Mouse (Mus musculus): ENCODE data around the gene Syk. TPM values are rescaled to one million over a fixed set of nuclear protein-coding genes. Genes with fewer than 3 reads are reported as not detected.

The Syk gene
- polyA plus RNA-seq, 2 experiments from 2014 or later, result 0.63 to 1.4 TPM

DNA sequence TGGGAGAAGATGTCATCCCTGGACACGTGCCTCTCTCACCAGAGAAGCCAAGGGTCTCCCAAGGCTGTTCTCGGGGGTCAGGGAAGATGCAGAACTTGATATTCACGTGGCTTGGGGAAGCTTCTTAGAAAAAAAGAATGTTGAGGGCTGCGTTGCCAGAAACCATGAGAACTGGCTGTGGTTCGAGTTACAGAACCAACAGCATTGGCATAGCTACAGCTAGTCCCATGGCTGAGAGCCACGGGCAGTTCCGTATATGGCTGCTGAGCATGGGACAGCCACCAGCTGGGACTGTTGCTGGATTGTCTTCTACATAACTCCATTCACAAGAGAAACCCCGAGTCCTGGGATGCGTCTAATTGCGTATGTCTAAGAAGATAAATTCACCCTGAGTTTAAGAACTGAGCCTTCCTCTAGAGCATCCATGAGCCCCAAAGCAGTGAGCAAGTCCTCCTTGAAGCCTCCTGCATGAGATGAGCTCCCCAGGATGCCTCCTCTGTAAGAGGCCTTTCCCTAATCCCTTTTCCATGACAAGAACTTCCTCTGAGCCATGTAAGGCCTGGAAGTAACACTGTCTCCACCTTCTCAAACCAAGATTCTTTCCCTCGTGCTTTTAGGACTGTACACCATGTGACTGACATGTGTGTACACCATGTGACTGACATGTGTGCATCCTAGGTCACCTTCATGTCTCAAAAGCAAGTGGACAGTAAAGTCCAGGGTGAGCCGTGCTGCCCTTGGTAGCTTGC, 71.3 kb downstream of the Syk start:
- no peak for ATAC-seq

DNA sequence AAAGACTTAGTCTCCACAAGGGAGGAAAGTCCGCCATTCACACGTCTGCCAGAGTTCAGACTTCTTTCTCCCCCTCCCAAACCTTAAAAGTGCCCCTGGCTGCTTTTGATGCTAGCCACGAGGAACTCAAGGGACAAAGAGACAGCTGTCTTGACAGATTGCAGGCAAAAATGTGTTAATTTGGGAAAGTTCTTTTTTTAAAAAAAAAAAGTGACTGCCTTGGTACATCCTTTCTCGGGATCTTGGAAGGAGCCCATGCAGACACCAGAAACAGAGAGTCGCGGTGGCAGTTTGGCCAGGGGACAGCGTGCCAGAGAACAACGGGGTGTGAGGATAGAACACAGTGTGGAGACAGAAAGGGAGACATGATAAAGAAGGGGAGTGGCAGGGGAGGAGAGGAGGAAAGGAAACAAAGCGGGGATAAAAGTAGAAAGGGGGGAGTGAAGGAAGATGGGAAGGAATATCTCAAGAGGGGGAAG, 71.9 kb downstream of the Syk start:
- no peak for ATAC-seq

DNA sequence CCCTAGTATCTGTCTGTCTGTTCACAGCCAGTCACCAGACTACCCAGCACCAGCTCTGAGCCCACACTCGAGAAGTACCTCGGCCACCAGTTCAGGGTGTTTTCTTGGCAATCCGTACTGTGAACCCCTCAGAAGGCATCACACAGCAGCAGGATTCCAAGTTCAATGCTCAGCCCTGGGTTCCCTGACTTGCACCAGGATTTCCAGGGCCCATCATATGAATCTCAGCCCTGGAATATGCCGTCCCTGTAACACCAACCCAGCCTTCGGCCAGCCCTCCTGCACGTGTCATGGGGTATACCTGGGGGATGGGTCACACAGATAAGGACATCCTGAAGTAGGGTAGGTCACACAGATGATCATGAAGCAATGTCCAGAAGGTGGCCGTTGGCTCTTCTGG, 75.0 kb downstream of the Syk start:
- no peak for ATAC-seq

- peak; percentile 59 for ATAC-seq
Observed at GRCm38 (mm10) chr13:52658477-52658876, 75.5 kb downstream of the Syk start.

DNA sequence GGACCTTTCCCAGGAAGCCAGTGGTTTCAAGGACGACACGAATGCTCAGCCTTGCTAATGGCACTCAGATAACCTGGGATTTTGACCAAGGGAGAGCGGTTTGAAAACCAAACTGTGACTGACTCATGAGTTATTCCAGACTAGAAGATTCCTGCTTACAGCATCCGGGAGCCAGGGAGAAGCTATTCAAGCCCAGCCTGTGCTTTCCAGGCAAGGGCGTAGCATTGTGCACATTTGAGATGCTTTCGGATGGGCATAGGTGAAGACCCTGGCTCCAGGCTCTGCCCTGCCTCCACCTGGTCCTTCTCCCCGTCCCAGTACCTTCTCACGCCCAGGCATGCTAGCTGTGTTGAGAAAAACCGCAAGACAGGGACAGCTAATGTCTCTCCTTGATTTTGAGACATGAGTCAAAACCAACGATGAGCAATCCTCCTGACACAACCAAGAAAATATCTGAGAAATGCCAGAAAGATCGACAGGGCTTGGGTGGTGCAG, 76.2 kb downstream of the Syk start:
- ATAC-seq, result no peak

DNA sequence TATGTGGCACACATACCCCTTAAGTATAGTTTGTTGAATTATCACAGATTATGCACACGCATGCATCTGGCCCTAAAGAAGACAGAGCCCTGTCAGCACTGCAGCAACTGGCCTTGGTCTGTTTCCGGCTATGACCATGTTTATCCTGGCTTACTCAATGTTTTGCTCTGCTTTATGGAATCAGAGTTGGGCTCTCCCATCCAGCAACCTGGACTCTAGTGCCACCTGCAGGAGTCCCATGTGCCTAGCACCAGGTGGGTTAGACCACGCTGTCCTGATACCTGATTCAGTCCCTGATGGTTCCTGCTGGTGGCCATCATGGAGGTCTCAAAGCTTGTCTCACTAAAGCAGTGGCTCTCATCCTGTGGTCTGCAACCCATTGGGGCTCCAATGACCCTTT, 86.9 kb downstream of the Syk start:
- no peak for ATAC-seq

DNA sequence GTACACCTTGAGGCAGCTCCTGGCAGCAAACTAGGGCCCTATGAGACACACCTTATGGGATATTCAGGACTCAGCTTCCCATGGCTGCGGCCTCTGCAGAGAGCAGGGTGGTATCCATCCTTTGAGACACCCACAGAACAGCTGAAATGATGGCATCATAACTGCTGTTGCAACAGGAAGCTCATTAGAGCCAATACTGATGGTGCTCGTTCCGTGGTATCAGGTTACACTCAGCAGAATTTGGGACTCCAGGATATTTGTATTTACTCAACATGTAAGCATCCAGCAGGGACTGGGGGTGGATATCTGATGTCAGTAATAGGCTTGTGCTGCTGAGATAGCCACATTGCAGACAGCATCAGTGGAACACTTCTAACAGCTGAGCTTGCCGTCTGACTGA, 90.3 kb downstream of the Syk start:
- no peak for ATAC-seq

DNA sequence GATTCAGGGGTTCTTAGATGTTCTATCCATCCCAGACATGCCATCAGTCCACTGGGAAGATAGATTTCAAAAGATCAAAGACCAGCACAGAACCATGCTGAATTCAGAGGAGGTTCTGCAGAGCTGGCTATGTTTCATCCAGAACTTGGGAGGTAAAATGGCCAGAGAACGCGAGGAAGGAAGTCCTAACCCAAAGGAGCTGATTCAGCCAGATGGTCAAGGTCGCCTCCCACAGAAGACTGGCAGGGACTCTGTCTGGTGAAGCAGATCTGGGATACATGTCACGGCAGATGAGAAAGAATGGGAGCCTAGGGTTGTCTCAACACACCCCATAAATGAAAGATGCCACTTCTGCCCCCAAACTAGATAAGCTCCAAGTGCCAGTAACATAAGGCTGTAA, 90.9 kb downstream of the Syk start:
- no peak for ATAC-seq

DNA sequence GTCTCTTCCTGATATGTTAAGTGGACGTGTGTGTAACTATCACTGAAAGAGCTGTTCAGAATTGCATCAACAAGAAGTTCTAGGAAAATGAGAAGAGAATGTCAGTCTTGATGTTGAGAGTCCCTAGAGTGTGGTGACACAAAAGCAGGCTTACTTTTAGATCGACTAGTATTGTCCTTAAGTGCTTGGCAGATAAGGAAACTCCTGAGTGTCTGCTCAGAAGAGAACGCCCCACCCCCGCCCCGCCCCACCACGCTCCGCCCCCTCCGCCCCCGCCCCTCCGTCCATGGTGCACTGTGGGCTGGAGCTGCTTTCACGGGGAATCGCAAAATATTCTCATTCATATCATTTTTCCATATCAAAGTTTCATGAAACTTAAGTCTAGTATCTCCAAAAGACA, 91.9 kb downstream of the Syk start:
- ATAC-seq, result no peak

DNA sequence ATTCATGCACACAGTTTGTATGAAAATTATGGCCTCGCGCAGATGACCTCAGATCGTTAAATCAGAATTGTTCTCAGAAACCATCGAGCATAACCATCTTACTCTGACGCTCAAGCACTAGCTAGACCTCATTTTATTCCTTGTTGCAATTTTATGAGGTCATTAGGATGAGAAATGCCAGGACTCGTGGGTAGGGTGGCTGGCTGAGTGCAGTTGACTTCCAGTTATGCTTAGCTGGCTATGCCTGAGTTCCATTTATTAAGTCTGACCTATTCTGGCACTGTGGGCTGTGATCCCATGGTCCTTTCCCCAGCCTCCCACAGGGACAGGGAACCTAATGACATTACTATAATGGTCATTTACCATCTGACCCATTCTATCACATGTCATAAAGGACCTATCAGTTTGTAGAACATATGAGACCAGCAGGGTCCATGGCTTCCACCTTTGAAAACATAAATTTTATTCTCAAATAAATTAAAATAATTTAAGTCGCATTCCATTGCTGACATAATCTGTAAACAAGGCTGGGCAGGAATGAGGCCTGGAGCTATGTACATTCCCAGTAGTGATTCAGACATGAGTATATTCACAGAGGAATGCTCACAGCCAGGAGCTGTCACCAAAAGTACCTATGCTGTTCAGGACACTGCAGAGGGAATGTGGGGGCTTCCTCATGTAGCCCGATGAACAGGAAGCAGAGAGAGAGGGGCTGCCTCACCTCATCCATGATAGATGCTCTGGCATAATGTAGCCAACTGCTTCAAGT, 92.7 kb downstream of the Syk start:
- no peak for ATAC-seq

DNA sequence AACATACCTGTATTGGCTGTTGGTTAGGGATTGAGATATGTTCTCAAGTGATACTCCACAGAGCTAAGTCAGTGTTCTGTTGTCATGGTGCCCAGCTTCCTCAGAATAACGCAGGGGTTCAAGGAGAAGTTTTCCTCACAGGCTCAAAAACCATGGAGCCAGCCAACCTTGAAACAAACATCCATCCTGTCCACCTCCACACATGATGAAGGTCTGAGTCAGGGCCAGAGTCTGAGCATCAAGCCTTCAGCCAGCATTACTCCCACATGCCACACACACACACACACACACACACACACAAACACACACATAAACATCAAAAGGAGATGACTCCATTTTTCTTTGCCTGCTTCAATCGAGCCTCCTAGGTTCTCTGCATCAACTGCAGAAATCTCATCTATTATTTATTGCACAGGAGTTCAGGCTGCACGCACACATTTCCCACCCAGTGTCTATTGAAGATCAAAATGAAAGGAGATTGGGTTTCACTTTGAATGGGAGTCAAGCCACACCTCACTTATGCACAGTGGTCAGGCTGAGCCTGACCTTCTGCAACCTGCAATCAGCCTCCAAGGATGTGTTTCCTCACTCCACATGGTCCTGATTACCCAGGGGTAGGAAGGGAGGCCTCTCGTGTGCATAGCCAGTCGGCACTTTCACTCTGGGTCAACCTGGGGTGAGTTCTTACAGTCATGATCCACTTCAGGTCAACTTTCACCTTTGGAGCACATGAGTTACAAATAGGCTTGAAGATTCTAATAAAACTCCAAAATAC, 93.9 kb downstream of the Syk start:
- no peak for ATAC-seq

DNA sequence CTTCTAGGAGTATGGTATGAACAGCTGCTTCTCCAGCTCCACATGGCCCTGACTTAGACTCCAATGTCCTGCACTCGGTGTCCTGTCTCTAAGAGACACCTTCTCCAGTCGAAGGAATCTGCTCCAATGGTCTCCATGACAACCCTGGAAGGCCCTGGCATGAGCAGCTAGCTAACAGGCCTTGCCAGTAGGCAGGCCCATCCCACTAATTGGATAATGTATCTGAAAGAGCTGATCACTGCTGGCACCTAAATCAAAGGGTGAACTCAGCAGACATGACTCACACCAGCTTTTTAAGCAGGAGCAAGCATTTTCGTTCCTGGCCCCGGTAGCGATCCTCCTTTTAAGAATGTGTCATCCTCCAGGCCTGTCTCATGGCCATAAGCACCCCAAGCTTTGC, 96.9 kb downstream of the Syk start:
- ATAC-seq, result no peak

DNA sequence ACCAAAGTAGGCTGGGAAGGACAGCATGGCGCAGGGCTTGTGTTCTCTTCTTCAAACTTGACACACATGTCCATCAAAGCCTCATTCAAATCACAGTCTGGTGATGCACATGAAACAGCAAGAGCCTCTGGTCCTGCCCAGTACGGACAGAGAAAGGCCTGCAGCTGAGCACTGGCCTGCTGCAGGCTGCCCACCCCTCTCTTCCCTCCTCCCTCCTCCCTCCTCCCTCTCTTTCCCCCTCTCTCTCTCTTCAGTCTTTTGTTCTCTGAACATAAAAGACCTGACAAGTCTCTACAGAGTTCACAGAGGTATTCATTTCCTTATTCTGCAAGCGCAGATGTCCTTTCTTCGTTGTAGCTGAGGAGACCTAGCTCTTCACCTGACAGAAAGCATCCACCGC, 99.1 kb downstream of the Syk start:
- ATAC-seq, result no peak

GRCm38 (mm10) chr13:52690425-52690824, 107.5 kb downstream of the Syk start:
- ATAC-seq, result no peak

- ATAC-seq, result no peak
Observed at GRCm38 (mm10) chr13:52692311-52692710, 109.3 kb downstream of the Syk start.

- ATAC-seq, result no peak
Observed at GRCm38 (mm10) chr13:52694857-52695256, 111.9 kb downstream of the Syk start.

Other genes with a start within 250 kb of the Syk start
- not detected for gene Diras2, start 51.9 kb upstream of the Syk start, polyA plus RNA-seq (2017; shearing (Covaris generic))